ENCODE assay signal across 29 mouse cellular contexts in the genomic region with DNA sequence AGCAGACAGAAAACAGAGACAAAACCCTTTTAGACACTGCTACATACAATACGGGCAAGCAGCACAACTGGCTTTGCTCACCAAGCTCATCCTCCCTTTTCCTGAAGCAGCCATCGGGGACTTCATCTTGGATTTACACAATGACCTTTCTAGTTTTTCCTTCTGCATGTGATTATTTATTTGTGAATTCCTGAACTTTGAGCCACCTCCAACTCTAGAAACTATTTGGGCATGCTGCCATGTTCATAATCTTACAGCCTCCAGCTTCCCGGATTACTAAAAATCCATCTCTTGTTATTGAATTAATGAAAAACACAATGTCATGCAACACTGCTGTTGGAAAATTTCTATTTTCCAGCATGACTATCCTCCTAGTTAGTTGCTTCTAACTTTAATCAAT.
DNase-seq lines count a peak whose midpoint lies in the region; ATAC-seq and TF ChIP-seq lines count a peak whose summit lies in the region.
"Had no signal": no experiment of that assay in that cellular context is flagged by ENCODE, and none has a peak within 500 bp of the region (broad histone marks: within the 10 kb centered on the region; RNA-seq: fewer than 3 reads in every experiment).

No protein-coding gene starts in this region.

- CTCF ChIA-PET in Patski (lab: Charles Lee) = interaction anchor here (1.0 to 3.4 kb wide), 3 partner anchors 14 to 419 kb away, joined by 3 to 23 read pairs (median 3); no protein-coding TSS in a partner anchor

- no peak for TF ChIP-seq POLR2A in limb, embryonic 14.5 days (IDR thresholded peaks at IDR 0.05; ENCODE audit: borderline replicate concordance, extremely low read depth, insufficient read depth, insufficient read length)

- in situ Hi-C loops in Patski (cut with MboI; ENCODE audit: low pct_unique_long_range_greater_than_20kb) = no loop called here

- no peak overlapping the region for H3K4me2 ChIP-seq in limb, embryonic 14.5 days (replicated peaks; ENCODE audit: low read depth, low read length, severe bottlenecking)
- H3K4me2 ChIP-seq: heart, embryonic 13.5 days; hindbrain, embryonic 15.5 days; intestine, embryonic 15.5 days; liver, embryonic 13.5 days; lung, embryonic 15.5 days; neural tube, embryonic 12.5 days had no signal

- H3K27me3 ChIP-seq in limb, embryonic 14.5 days (ENCODE audit: control insufficient read depth, insufficient read depth, low read length) = no peaks in the 10 kb centered on the region
- no peaks in the 10 kb centered on the region for H3K27me3 ChIP-seq in limb, embryonic 10.5 days (ENCODE audit: low read depth, poor library complexity, severe bottlenecking)
- no peaks in the 10 kb centered on the region for H3K27me3 ChIP-seq in Patski
- H3K27me3 ChIP-seq: heart, embryonic 13.5 days; hindbrain, embryonic 15.5 days; intestine, embryonic 15.5 days; liver, embryonic 13.5 days; lung, embryonic 15.5 days; neural tube, embryonic 12.5 days had no signal

- no peak overlapping the region for H3K27ac ChIP-seq in limb, embryonic 14.5 days (replicated peaks; ENCODE audit: low read depth, low read length)
- H3K27ac ChIP-seq in limb, embryonic 10.5 days = no peak overlapping the region
- H3K27ac ChIP-seq: gastrocnemius, adult 2 months; heart, embryonic 13.5 days; hindbrain, embryonic 15.5 days; intestine, embryonic 15.5 days; left cerebral cortex, adult 2 months; liver, embryonic 13.5 days; lung, embryonic 15.5 days; macrophage; midbrain, embryonic 10.5 days; neural tube, embryonic 12.5 days had no signal

- POLR2A ChIA-PET in Patski (lab: Charles Lee) = no interaction called here

- no peak overlapping the region for H3K4me3 ChIP-seq in limb, embryonic 14.5 days (replicated peaks; ENCODE audit: low read length)
- H3K4me3 ChIP-seq in limb, embryonic 10.5 days = no peak overlapping the region
- H3K4me3 ChIP-seq: erythroblast, embryonic 14.5 days; gastrocnemius, adult 2 months; heart, embryonic 13.5 days; hindbrain, embryonic 15.5 days; intestine, embryonic 15.5 days; left cerebral cortex, adult 2 months; liver, embryonic 13.5 days; lung, embryonic 15.5 days; midbrain, embryonic 10.5 days; neural tube, embryonic 12.5 days had no signal

- no peak overlapping the region for H3K9ac ChIP-seq in limb, embryonic 14.5 days (ENCODE audit: low read depth, low read length, severe bottlenecking)
- H3K9ac ChIP-seq: heart, embryonic 13.5 days; hindbrain, embryonic 15.5 days; intestine, embryonic 15.5 days; liver, embryonic 13.5 days; lung, embryonic 15.5 days; neural tube, embryonic 12.5 days had no signal

- no peaks in the 10 kb centered on the region for H3K36me3 ChIP-seq in limb, embryonic 14.5 days (ENCODE audit: control insufficient read depth, insufficient read depth, low read length)
- H3K36me3 ChIP-seq in limb, embryonic 10.5 days = no peaks in the 10 kb centered on the region
- H3K36me3 ChIP-seq: G1E; heart, embryonic 13.5 days; hindbrain, embryonic 15.5 days; intestine, embryonic 15.5 days; liver, embryonic 13.5 days; lung, embryonic 15.5 days; neural tube, embryonic 12.5 days had no signal

- DNase-seq in gastrocnemius, adult 18-20 months (ENCODE audit: low spot score) = peak; percentile 2
- DNase-seq in gastrocnemius, postnatal 4 days (ENCODE audit: low spot score in 2 of 2) = no peak
- DNase-seq in limb, embryonic 14.5 days (ENCODE audit: low spot score) = peak; percentile 51
- no peak for DNase-seq in limb, embryonic 10.5 days (ENCODE audit: low spot score)
- DNase-seq in Patski (ENCODE audit: low read depth, low spot score) = peak; percentile 68
- peak; percentile 1 to 13 for DNase-seq in kidney, postnatal 4 days
- no peak for DNase-seq in neural tube, embryonic 10.5 days (ENCODE audit: extremely low spot score, low spot score)
- DNase-seq in embryo, embryonic 9.5 days (ENCODE audit: extremely low spot score) = no peak
- DNase-seq: adrenal gland, adult 2 months; cerebellum, adult 2 months; cerebellum, postnatal 36 days; gastrocnemius, adult 2 months; heart, adult 18-20 months; heart, postnatal 4 days; layer of hippocampus, adult 9-11 months; left cerebral cortex, postnatal 4 days; liver, embryonic 13.5 days; thymus, postnatal 36 days had no signal

- no peaks in the 10 kb centered on the region for H3K9me3 ChIP-seq in limb, embryonic 14.5 days (ENCODE audit: control insufficient read depth, low read length)
- H3K9me3 ChIP-seq in limb, embryonic 10.5 days (replicated peaks) = no peaks in the 10 kb centered on the region
- H3K9me3 ChIP-seq: G1E; heart, embryonic 13.5 days; hindbrain, embryonic 15.5 days; intestine, embryonic 15.5 days; liver, embryonic 13.5 days; lung, embryonic 15.5 days; midbrain, embryonic 10.5 days; neural tube, embryonic 12.5 days had no signal

- 64% methylated on average over 3 of the region's 3 CpGs for WGBS in limb, embryonic 14.5 days
- 94% methylated on average over 3 of the region's 3 CpGs for WGBS in limb, embryonic 10.5 days

- no peak for ATAC-seq in limb, embryonic 14.5 days (ENCODE audit: low FRiP score, low read depth)
- ATAC-seq in Patski = peak; percentile 23
- ATAC-seq: forebrain, embryonic 16.5 days had no signal

- H3K4me1 ChIP-seq in limb, embryonic 14.5 days (ENCODE audit: control insufficient read depth, insufficient read depth, low read length) = 0 out of 2 replicates have a peak, but pooled peaks cover 2% of the 10 kb centered on the region
- no peaks in the 10 kb centered on the region for H3K4me1 ChIP-seq in limb, embryonic 10.5 days
- H3K4me1 ChIP-seq: hindbrain, embryonic 15.5 days; liver, embryonic 13.5 days; lung, embryonic 15.5 days; midbrain, embryonic 10.5 days; neural tube, embryonic 12.5 days had no signal

- no peak for TF ChIP-seq CTCF in Patski (IDR thresholded peaks at IDR 0.05)

Comparison
In these comparisons a context has a peak if more than half of its experiments do, and no peak if none do; other contexts are left out.
1. DNase-seq: peak in gastrocnemius, adult 18-20 months (single experiment), limb, embryonic 14.5 days (single experiment), Patski (single experiment) and kidney, postnatal 4 days (2 of 2); none in gastrocnemius, postnatal 4 days (0 of 2), limb, embryonic 10.5 days (single experiment), neural tube, embryonic 10.5 days (single experiment) and embryo, embryonic 9.5 days (single experiment).